In the genomic region with DNA sequence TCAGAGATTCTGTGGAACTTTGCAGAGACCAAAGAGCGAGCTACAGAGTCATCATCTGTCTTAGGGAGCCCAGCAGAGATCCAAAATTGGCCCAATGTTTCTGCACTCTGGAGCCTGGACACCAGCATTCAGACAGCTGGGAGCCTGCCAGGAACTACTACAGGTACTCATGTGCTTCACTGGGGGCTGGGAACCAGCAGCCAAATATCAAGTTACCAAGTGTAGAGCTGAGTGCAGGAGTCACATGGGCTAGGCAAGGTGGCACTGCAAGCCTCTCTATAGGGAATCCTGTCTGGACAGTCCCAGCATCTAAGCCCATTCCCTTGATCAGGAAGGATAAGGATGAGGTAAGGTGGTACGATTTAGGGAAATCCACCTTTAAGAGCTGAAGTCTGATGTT, we compare ENCODE assay signal across 31 mouse cellular contexts. TPM values are rescaled to one million over a fixed set of nuclear protein-coding genes. Genes with fewer than 3 reads are reported as not detected.
DNase-seq lines count a peak whose midpoint lies in the region; ATAC-seq and TF ChIP-seq lines count a peak whose summit lies in the region.
"Had no signal": no experiment of that assay in that cellular context is flagged by ENCODE, and none has a peak within 500 bp of the region (broad histone marks: within the 10 kb centered on the region; RNA-seq: fewer than 3 reads in every experiment).

No protein-coding gene starts in this region.

- no peak overlapping the region for H3K4me3 ChIP-seq in ES-E14 (ENCODE audit: insufficient read depth in 1 of 2, low read depth in 1 of 2, low read length in 2 of 2, poor library complexity in 1 of 2, severe bottlenecking in 1 of 2)
- H3K4me3 ChIP-seq in heart, embryonic 14.5 days (ENCODE audit: control insufficient read depth in 1 of 2, insufficient read depth in 1 of 2, low read depth in 1 of 2, low read length in 2 of 2): no peak overlapping the region
- H3K4me3 ChIP-seq: embryonic facial prominence, embryonic 13.5 days; erythroblast, embryonic 14.5 days; forebrain, embryonic 13.5 days; gastrocnemius, adult 2 months; hindbrain, embryonic 15.5 days; limb, embryonic 13.5 days; liver, embryonic 13.5 days; midbrain, embryonic 10.5 days; neural tube, embryonic 15.5 days had no signal

- peak; percentile 78 for ATAC-seq in heart, embryonic 14.5 days (ENCODE audit: insufficient number of reproducible peaks, insufficient read depth, low FRiP score, low read depth)
- ATAC-seq in erythroid progenitor cell, adult 5-6 weeks (replicated peaks; ENCODE audit: low FRiP score, poor library complexity, severe bottlenecking): no peak
- ATAC-seq: forebrain, embryonic 13.5 days had no signal

- in situ Hi-C loops in ES-E14 (cut with MboI; ENCODE audit: low sequenced_read_pairs in 2 of 2, unreplicated experiment in 2 of 2): no loop called here

- peak; percentile 5 for DNase-seq in kidney, postnatal 14 days
- no peak for DNase-seq in kidney, postnatal 4 days
- DNase-seq in ES-E14 (ENCODE audit: low read depth, low spot score): no peak
- peak; percentile 55 for DNase-seq in heart, postnatal 4 days
- no peak for DNase-seq in layer of hippocampus, adult 9-10 months (ENCODE audit: low spot score)
- DNase-seq: adrenal gland, postnatal 25 days; cerebellum, adult 8-10 months; cerebellum, postnatal 36 days; embryo, embryonic 11 days; gastrocnemius, adult 2 months; layer of hippocampus, adult 9-11 months; liver, embryonic 13.5 days; right cerebral cortex, adult 18-20 months; right cerebral cortex, postnatal 4 days; thymus, postnatal 36 days had no signal

- no peaks in the 10 kb centered on the region for H3K27me3 ChIP-seq in heart, embryonic 14.5 days (ENCODE audit: control insufficient read depth, insufficient read depth, low read length)
- H3K27me3 ChIP-seq: embryonic facial prominence, embryonic 13.5 days; forebrain, embryonic 13.5 days; hindbrain, embryonic 15.5 days; limb, embryonic 13.5 days; liver, embryonic 13.5 days; neural tube, embryonic 15.5 days had no signal

- H3K27ac ChIP-seq in ES-E14 (ENCODE audit: insufficient read depth, low read depth, low read length, poor library complexity, severe bottlenecking): 0 out of 2 replicates have a peak overlapping the region, but pooled peaks have one; percentile 19
- H3K27ac ChIP-seq in heart, embryonic 14.5 days (replicated peaks in 1 of 2; ENCODE audit: control insufficient read depth in 1 of 2, insufficient read depth in 1 of 2, low read depth in 2 of 2, low read length in 2 of 2): 0 out of 4 replicates have a peak overlapping the region, but pooled peaks of 1 of the 2 experiments have one; percentile 24
- H3K27ac ChIP-seq: embryonic facial prominence, embryonic 13.5 days; forebrain, embryonic 13.5 days; gastrocnemius, adult 2 months; hindbrain, embryonic 15.5 days; limb, embryonic 13.5 days; liver, embryonic 13.5 days; midbrain, embryonic 10.5 days; neural tube, embryonic 15.5 days had no signal

- no peaks in the 10 kb centered on the region for H3K4me1 ChIP-seq in ES-E14 (ENCODE audit: control insufficient read depth in 2 of 2, insufficient read depth in 2 of 2, low read length in 2 of 2, poor library complexity in 1 of 2)
- peaks cover 3 to 8% of the 10 kb centered on the region in 2 experiments; a peak in 3 of 4 replicates for H3K4me1 ChIP-seq in heart, embryonic 14.5 days (ENCODE audit: control insufficient read depth in 2 of 2, insufficient read depth in 2 of 2, low read length in 2 of 2)
- H3K4me1 ChIP-seq: embryonic facial prominence, embryonic 13.5 days; forebrain, embryonic 13.5 days; hindbrain, embryonic 15.5 days; limb, embryonic 13.5 days; liver, embryonic 13.5 days; midbrain, embryonic 10.5 days; neural tube, embryonic 15.5 days had no signal

- no peak overlapping the region for H3K9ac ChIP-seq in ES-E14 (ENCODE audit: insufficient read depth, low read depth, low read length, poor library complexity, severe bottlenecking)
- no peak overlapping the region for H3K9ac ChIP-seq in heart, embryonic 14.5 days (ENCODE audit: low read length)
- H3K9ac ChIP-seq: embryonic facial prominence, embryonic 13.5 days; forebrain, embryonic 13.5 days; hindbrain, embryonic 15.5 days; limb, embryonic 13.5 days; liver, embryonic 13.5 days; neural tube, embryonic 15.5 days had no signal

- no peaks in the 10 kb centered on the region for H3K9me3 ChIP-seq in ES-E14 (ENCODE audit: control insufficient read depth, insufficient read depth, low read depth, low read length)
- H3K9me3 ChIP-seq in heart, embryonic 14.5 days (ENCODE audit: control insufficient read depth, low read length): no peaks in the 10 kb centered on the region
- H3K9me3 ChIP-seq: embryonic facial prominence, embryonic 13.5 days; forebrain, embryonic 13.5 days; hindbrain, embryonic 15.5 days; limb, embryonic 13.5 days; liver, embryonic 13.5 days; midbrain, embryonic 10.5 days; neural tube, embryonic 15.5 days had no signal

- no peak overlapping the region for H3K4me2 ChIP-seq in heart, embryonic 14.5 days (ENCODE audit: low read length)
- H3K4me2 ChIP-seq: embryonic facial prominence, embryonic 13.5 days; forebrain, embryonic 13.5 days; hindbrain, embryonic 15.5 days; limb, embryonic 13.5 days; liver, embryonic 13.5 days; neural tube, embryonic 15.5 days had no signal

- H3K36me3 ChIP-seq in ES-E14 (ENCODE audit: control insufficient read depth, insufficient read depth, low read length, poor library complexity, severe bottlenecking): no peaks in the 10 kb centered on the region
- H3K36me3 ChIP-seq in heart, embryonic 14.5 days (ENCODE audit: control insufficient read depth, insufficient read depth, low read length): no peaks in the 10 kb centered on the region
- H3K36me3 ChIP-seq: embryonic facial prominence, embryonic 13.5 days; limb, embryonic 13.5 days; liver, embryonic 13.5 days; neural tube, embryonic 15.5 days had no signal

- WGBS in heart, embryonic 14.5 days: 70% methylated on average over 2 of the region's 2 CpGs

TF ChIP-seq in ES-E14, 5 proteins besides CTCF, POLR2A, EP300 and RAD21:
- no peak for TF ChIP-seq HCFC1 (IDR thresholded peaks at IDR 0.05; ENCODE audit: borderline replicate concordance, insufficient read depth, low read length)
- TF ChIP-seq MAFK (IDR thresholded peaks at IDR 0.05; ENCODE audit: insufficient read depth, low read depth, low read length): no peak
- no peak for TF ChIP-seq ZNF384 (IDR thresholded peaks at IDR 0.05; ENCODE audit: low read depth, low read length)
- TF ChIP-seq CHD2 (IDR thresholded peaks at IDR 0.05; ENCODE audit: low read depth, low read length): no peak
- TF ChIP-seq ZC3H11A (IDR thresholded peaks at IDR 0.05; ENCODE audit: borderline replicate concordance, low read depth, low read length): no peak

RNA-seq across cellular contexts. Expression of gene Tex35, which starts 19.7 kb away (rescaled TPM):
- total RNA-seq in ES-E14 (2012; rRNA removed): not detected in 2 replicates
- polyA plus RNA-seq in heart, embryonic 14.5 days (2014; fragmentation: Nextera tagmentation; extraction: Ambion mirVana): not detected in 2 replicates
- total RNA-seq in heart, postnatal 4 days (2021): under 1 TPM; 0.43 to 0.79 TPM
- not detected in 2 replicates for total RNA-seq in erythroid progenitor cell, adult 5-6 weeks (2015; ENCODE audit: low replicate concordance)
- total RNA-seq in erythroid progenitor cell, adult 5-6 weeks (2017; ENCODE audit: low replicate concordance): not detected in 2 replicates
- total RNA-seq: adrenal gland, postnatal 25 days; gastrocnemius, adult 2 months; hematopoietic stem cell, adult 5-6 weeks; left cerebral cortex, adult 18-20 months; left cerebral cortex, postnatal 25 days had no signal
- polyA plus RNA-seq: C2C12; embryonic facial prominence, embryonic 13.5 days; erythroblast, embryonic 14.5 days; forebrain, embryonic 13.5 days; hindbrain, embryonic 15.5 days; intestine, embryonic 14.5 days; kidney, embryonic 14.5 days; limb, embryonic 13.5 days; liver, embryonic 13.5 days; midbrain, embryonic 10.5 days; neural tube, embryonic 15.5 days; stomach, embryonic 14.5 days had no signal

Comparison
In these comparisons a context has a peak if more than half of its experiments do, and no peak if none do; other contexts are left out.
1. DNase-seq: peak in kidney, postnatal 14 days (single experiment) and heart, postnatal 4 days (single experiment); none in kidney, postnatal 4 days (0 of 2), ES-E14 (single experiment) and layer of hippocampus, adult 9-10 months (single experiment).